Mouse (Mus musculus): ENCODE measurements around the gene Heca.
"Not testable (repeated sequence)": the region's sequence is repeated elsewhere in the genome, so short reads cannot be mapped to it uniquely, and the experiment has no call there.

Heca gene

GRCm38 (mm10) chr10:17880038-17880437 lies 67.8 kb downstream of the Heca start:
- DNase-seq, result no peak

GRCm38 (mm10) chr10:17878002-17878919 lies 69.6 kb downstream of the Heca start:
- DNase-seq, result peak; percentile 30

- peak; percentile 83 for DNase-seq
Measured at GRCm38 (mm10) chr10:17869822-17870662, 77.8 kb downstream of the Heca start.

- DNase-seq, result no peak
Measured at GRCm38 (mm10) chr10:17860701-17861480, 87.0 kb downstream of the Heca start.

GRCm38 (mm10) chr10:17857647-17858261 lies 90.1 kb downstream of the Heca start:
- DNase-seq, result no peak

GRCm38 (mm10) chr10:17844781-17845537 lies 102.9 kb downstream of the Heca start:
- DNase-seq, result no peak

GRCm38 (mm10) chr10:17842030-17842429 lies 105.8 kb downstream of the Heca start:
- no peak for DNase-seq

- DNase-seq, result no peak
Measured at GRCm38 (mm10) chr10:17836275-17836674, 111.6 kb downstream of the Heca start.

GRCm38 (mm10) chr10:17835031-17835430 lies 112.8 kb downstream of the Heca start:
- no peak for DNase-seq

- peak; percentile 51 for DNase-seq
Measured at GRCm38 (mm10) chr10:17831041-17831440, 116.8 kb downstream of the Heca start.

- DNase-seq, result no peak
Measured at GRCm38 (mm10) chr10:17829205-17829604, 118.7 kb downstream of the Heca start.

- DNase-seq, result peak; percentile 74
Measured at GRCm38 (mm10) chr10:17827391-17827790, 120.5 kb downstream of the Heca start.

- not testable (repeated sequence) for DNase-seq
Measured at GRCm38 (mm10) chr10:17820422-17820821, 127.4 kb downstream of the Heca start.
